Mouse (Mus musculus): ENCODE data around the gene Rbbp9.
"Not testable (repeated sequence)": the region's sequence is repeated elsewhere in the genome, so short reads cannot be mapped to it uniquely, and the experiment has no call there.

Gene Rbbp9

GRCm38 (mm10) chr2:144550529-144550928 is at the start of gene Rbbp9:
Rbbp9 (minus strand) TSS chr2:144550869.
- peak; percentile 92 for DNase-seq (ENCODE audit: low read depth, low spot score)

GRCm38 (mm10) chr2:144599831-144600687 is 49.4 kb upstream of the Rbbp9 start, which contains the start of gene Dtd1:
Dtd1 (plus strand) TSS chr2:144599897.
- peak; percentile 97 for DNase-seq (ENCODE audit: low read depth, low spot score)

GRCm38 (mm10) chr2:144598006-144598405 is 47.3 kb upstream of the Rbbp9 start:
- no peak for DNase-seq (ENCODE audit: low read depth, low spot score)

- DNase-seq (ENCODE audit: low read depth, low spot score), result peak; percentile 96
These were observed 43.4 kb upstream of the Rbbp9 start, which contains the start of gene Smim26 for GRCm38 (mm10) chr2:144593951-144594651. Smim26 (plus strand) TSS chr2:144594054.

DNA sequence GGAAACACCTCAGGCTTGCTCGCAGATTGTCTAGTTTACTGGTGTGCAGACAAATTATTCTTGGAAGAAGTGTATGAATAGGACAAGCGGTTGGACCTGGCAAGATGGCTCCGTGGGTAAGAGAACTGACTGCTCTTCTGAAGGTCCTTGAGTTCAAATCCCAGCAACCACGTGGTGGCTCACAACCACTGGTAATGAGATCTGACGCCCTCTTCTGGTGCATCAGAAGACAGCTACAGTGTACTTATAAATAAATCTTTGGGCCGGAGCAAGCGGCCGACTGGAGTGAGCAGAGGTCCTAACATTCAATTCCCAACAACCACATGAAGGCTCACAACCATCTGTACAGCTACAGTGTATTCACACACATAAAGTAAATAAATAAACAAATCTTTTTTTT is 42.4 kb upstream of the Rbbp9 start:
- not testable (repeated sequence) for DNase-seq (ENCODE audit: low read depth, low spot score)

DNA sequence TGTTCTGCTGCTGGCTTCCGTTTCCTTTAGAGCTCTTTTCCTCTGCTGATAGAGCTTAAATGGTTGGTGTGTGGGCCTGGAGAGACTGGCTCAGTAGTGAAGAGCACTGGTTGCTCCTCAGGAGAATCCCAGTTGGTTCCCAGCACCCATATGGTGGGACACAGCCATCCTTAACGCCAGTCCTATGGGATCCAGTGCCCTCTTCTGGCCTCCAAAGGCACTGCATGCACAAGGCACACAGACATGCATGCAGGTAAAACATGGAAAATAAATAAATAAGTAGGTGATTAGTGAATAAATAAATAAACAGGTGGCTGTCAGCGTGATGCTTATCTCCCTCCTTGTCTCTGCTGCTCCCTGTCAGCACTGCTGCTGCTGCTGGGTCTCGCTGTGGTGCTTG is 38.1 kb upstream of the Rbbp9 start:
- DNase-seq (ENCODE audit: low read depth, low spot score), result no peak

DNA sequence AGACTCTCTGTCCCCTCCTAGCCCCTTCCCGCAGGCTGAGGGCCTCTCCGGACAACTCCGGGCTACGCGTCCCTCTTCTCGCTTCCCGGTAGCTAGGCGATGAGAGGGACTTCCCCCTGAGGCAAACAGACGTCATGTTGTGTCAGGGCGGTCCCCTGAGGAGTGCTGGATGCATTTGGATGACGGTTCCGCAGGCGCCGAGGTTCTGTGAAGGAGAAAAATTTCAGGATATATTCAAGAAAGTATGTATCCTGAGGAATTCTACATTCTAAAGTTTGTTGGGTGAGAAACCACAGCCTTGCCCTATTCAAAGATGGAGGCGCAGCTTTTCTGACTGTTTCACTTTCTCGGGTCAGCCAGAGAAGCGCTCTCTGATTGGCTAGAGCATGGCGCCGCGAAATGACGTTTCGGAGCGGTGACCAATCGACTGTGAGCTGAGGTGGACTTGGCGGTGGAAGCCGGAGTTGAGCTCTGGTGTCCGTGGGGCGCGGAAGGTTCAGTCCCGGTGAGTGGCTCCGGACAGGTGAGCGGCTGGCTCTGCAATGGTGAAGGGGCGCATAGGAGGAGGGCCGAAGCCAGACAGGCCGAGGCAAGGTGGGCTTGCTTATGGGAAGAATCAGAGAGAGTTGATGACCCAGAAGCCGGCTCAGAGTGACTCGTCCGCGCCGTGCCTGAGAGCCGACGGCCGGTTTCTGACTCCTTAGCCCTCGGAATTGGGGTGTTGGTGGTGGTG is 5.3 kb upstream of the Rbbp9 start, which contains the start of gene Sec23b:
Gene Sec23b, plus strand, starts transcription at position 410 of the 733 bp plus-strand sequence.
- peak; percentile 99 for DNase-seq (ENCODE audit: low read depth, low spot score)

DNA sequence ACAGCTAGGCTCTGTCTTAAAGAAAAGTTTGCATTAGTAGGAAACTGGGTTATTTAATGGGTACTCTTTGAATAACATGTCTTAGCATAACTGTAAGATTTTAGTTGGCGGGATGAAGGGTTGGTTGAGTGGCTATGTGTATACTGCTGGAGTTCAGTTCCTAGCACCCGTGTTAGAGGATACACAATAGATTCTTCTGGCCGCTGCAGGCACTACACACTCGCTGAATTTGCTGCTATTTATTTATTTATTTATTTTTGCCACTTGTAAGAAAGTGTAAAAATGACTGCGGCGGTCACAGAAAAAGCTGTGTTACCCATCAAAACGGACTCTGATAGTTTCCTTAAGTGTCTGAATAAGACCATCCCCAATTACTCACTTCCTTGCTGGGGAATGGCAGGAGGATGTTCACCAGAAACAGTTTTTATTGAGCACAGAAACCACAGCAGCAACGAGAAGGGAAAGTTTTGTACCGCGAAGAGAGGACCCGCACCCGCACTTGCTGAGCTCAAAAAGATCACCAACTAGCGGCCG is 4.7 kb upstream of the Rbbp9 start:
- no peak for DNase-seq (ENCODE audit: low read depth, low spot score)

DNA sequence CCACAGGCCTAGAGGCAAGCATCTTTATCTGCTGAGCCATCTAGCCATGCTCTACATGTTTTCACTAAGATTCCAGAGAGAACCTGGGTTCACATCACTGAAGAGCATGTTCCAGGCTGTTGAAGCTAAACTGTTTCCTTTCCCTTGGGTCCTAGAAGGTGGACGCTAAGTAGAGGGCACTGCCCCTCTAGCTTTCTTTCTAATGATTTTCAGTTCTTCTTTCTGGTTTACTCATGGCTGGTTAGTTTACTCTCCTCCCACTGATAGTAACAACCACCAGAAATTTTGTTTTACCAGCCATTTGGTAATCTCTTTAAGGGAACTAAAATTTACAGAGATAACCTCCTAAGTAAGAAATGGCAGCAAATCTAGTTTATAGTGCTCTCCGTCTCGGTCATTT is 3.2 kb upstream of the Rbbp9 start:
- DNase-seq (ENCODE audit: low read depth, low spot score), result no peak

GRCm38 (mm10) chr2:144547559-144547958 is 3.1 kb downstream of the Rbbp9 start:
- DNase-seq (ENCODE audit: low read depth, low spot score), result no peak

GRCm38 (mm10) chr2:144545481-144545880 is 5.2 kb downstream of the Rbbp9 start:
- DNase-seq (ENCODE audit: low read depth, low spot score), result no peak

DNA sequence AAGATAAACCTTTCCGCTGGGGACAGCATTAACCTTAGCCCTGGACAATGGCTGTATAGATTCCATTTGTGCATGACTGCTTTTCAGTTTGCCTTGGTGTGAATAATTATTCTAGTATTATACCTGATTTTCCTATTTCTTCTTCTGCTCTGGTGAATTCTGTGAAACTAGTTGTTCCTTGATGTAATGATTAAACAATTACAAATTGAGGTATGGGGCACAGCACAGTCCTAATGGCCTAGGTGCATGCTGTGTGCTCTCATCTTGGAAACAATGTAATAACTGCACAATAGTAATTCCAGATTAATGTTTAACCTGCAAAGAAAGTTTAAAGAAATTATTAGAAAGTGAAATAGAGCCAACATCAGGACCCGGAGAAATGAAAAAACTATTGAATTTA is 5.6 kb downstream of the Rbbp9 start:
- no peak for DNase-seq (ENCODE audit: low read depth, low spot score)

DNA sequence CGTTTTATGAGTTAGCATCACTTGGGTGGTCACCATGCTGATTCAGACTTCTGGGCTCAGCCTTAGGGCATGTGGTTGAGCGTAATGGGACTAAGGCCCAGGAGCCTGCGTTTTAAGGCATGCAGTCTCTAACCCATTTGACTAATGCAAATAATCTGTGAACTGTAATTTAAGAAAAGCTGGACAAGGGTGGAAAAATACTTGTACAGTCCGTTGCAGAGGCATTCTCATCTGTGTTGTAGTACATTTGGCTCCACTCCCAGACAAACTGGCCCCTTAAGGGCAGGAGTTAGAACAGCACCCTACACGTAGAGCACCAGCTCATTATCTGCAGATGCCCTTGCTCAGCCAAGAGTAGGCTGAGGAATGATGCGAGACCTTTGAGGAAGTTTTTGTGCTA is 6.0 kb downstream of the Rbbp9 start:
- DNase-seq (ENCODE audit: low read depth, low spot score), result no peak

DNA sequence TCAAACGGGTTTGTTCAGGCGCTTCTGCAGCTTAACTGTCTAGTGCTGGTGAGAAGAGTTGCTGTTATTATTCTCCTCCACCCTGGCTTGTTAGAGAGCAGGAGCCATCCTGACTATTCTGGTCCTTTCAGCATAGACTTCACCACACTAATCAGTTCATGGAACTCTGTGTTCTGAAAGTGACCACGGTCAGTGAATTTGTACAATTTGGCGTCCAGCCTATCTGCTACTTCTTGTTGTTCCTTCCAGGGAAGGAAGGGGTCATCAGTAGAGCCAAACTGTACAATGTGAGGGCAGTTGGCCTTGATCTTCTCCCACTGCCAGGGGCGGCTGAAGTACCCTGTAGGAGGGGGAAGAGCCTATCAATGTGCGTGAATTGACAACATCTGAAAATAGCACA is 7.0 kb downstream of the Rbbp9 start:
- DNase-seq (ENCODE audit: low read depth, low spot score), result no peak

DNA sequence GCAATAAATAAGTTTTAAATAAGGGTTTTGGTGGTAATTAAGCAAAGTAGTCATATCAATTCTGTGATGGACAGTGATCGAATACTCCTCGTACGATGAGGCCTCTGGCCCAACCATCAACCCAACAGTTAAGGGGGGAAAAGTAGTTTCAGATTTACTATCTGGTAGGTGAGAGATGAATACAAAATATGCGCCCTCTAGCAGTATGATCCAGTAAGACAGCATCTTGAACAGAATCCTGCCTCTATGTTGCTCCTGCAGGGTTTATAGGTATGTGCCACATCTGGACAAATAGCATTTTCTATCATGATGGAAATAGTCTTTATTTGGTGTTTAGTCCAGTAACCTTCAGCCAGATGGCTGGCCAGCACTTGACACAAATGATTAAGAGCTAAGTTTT is 9.4 kb downstream of the Rbbp9 start:
- no peak for DNase-seq (ENCODE audit: low read depth, low spot score)

- no peak for DNase-seq (ENCODE audit: low read depth, low spot score)
These were observed 13.5 kb downstream of the Rbbp9 start for GRCm38 (mm10) chr2:144537123-144537522.

DNA sequence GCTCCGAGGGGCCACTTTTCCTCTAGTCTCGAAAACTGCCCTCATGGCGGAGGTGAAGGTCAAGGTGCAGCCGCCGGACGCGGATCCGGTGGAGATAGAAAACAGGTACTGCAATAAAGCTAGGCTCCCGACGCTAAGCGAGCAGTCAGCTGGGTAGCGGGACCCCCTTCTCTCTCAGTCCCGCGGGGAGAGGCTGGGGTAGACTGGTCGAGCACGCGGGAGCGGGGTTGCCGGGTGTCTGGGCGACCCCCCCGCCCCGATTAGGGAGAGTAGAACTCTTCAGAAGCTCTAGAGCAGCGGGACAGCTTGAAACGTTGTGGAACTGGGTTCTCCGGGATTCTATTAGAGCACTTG is 22.9 kb downstream of the Rbbp9 start:
- DNase-seq (ENCODE audit: low read depth, low spot score), result no peak

DNA sequence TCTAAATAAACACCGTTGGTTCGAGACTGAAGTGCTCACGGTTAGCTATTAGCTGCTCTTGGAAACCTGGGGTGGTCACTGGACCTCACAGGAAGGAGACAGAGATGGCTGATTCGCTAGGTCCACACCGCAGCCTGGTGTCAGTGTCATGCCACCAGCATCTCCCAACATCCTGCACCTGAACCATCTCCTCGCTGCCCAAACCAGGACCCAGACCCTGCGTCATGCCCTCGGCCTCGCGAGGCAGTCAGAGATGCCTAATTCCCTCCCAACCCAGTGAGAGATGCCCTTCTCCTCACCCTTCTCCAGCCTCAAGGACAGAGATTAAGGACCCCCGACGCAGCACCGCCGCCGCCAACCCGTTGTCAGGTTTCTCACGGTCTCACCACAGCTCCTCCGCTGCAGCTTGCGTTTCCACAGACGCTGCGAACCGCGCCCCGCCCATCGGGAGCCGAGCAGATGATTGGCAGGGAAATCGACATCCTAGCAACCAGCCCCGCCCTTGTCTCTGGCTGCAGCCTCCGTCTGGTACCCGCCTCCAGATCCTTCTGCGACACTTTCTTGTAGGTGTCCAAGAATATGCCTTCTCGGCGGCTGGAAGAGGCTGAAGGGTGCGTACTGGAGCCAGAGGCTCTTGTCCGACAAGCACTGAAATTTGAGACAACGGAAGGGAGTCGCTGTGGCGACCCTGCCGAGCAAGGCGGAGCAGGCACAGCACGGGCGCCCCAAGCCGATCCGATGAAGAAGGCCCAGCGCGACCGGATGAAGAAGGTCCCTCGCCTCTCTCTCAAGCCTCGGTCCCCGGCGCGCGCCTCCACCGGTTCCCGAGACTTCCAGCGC is 23.5 kb downstream of the Rbbp9 start, which contains the start of the genes Dzank1 and Polr3f:
Gene Dzank1, minus strand, starts transcription at position 434 of the 840 bp plus-strand sequence.
Gene Polr3f, plus strand, starts transcription at position 738 of the 840 bp plus-strand sequence.
- peak; percentile 99 for DNase-seq (ENCODE audit: low read depth, low spot score)

DNA sequence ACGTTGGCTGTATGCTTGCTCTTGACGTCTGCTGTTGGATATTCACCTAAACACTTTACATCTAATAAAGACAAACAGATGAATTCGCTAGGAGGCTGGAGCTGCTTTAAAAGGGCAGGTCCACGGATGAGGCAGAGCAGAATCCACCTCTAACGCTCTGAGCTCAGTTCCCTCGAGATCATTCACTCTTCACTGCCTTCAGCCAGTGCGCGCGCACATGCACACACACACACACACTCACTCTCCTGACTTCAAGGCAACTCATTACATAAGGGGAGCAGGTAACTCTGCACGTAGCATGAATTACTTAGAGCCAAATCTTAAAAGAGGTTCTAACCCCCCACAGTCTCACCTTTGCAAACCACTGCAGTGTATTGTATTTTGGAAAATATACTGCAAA is 24.8 kb downstream of the Rbbp9 start:
- DNase-seq (ENCODE audit: low read depth, low spot score), result peak; percentile 76

GRCm38 (mm10) chr2:144519772-144520171 is 30.9 kb downstream of the Rbbp9 start:
- DNase-seq (ENCODE audit: low read depth, low spot score), result no peak

DNA sequence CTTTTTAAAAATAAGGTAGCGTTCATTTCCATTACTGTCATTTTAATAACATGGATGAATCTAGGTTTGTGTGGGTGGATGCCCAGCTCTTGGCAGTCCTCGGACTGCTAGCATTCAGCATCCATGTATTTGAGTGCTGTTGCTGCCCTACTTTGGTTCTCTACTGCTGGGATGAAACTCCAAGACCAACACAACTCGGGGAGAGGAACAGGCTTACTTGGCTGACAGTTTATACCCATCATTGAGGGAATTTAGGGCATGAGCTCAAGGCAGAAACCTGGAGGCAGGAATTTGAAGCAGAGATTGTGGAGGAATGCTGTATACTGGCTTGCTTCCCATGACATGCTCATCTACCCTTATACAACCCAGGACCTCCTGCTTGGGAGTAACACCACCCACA is 36.0 kb downstream of the Rbbp9 start:
- DNase-seq (ENCODE audit: low read depth, low spot score), result peak; percentile 49

Measured in brain, adult 2 months (tissue).